Mouse (Mus musculus) heart, postnatal 4 days (tissue): Measurements from ENCODE around the gene Gm20458. TPM values are rescaled to one million over a fixed set of nuclear protein-coding genes. Genes with fewer than 3 reads are reported as not detected.

Experiments
- total RNA-seq, 2 experiments: library from RNA; stranded (reverse); gene quantifications; 2 replicates each; pipeline ENCODE4 v1.2.3; 2021

Gm20458 gene
- total RNA-seq, 2 experiments from 2014 or later = 2.5 to 4.3 TPM

Other genes starting within 250 kb of the Gm20458 start
- gene Wfdc15b, start 239.3 kb upstream of the Gm20458 start, total RNA-seq = not detected
- gene Svs2, start 222.5 kb upstream of the Gm20458 start, total RNA-seq = not detected
- gene Svs3b, start 204.3 kb upstream of the Gm20458 start, total RNA-seq = not detected
- gene Svs4, start 182.5 kb upstream of the Gm20458 start, total RNA-seq = not detected
- gene Svs3a, start 171.7 kb upstream of the Gm20458 start, total RNA-seq = not detected
- gene Svs6, start 144.2 kb upstream of the Gm20458 start, total RNA-seq = not detected
- gene Svs5, start 128.2 kb upstream of the Gm20458 start, total RNA-seq = not detected
- gene Slpi, start 71.9 kb upstream of the Gm20458 start, total RNA-seq = under 1 TPM; 0.41 to 0.83 TPM
- gene Rbpjl, start 57.8 kb upstream of the Gm20458 start, total RNA-seq = not detected
- gene Matn4, start 55.8 kb upstream of the Gm20458 start, total RNA-seq = 1 to 10 TPM; 1.8 TPM
- gene Sdc4, start 17.1 kb upstream of the Gm20458 start, total RNA-seq = 10 to 100 TPM; 22.1 to 25.8 TPM
- 10 to 100 TPM; 20.2 to 23.1 TPM for gene Sys1, start 4.0 kb upstream of the Gm20458 start, total RNA-seq
- gene Trp53tg5, start 12.8 kb downstream of the Gm20458 start, total RNA-seq = not detected
- 10 to 100 TPM; 19.2 to 21.2 TPM for gene Dbndd2, start 25.1 kb downstream of the Gm20458 start, total RNA-seq
- gene Pigt, start 36.6 kb downstream of the Gm20458 start, total RNA-seq = 10 to 100 TPM; 61.8 to 64.1 TPM
- under 1 TPM; 0.55 to 0.77 TPM for gene Wfdc2, start 101.4 kb downstream of the Gm20458 start, total RNA-seq
- gene Spint3, start 112.5 kb downstream of the Gm20458 start, total RNA-seq = not detected
- gene Wfdc6a, start 124.5 kb downstream of the Gm20458 start, total RNA-seq = not detected
- not detected for gene Eppin, start 132.6 kb downstream of the Gm20458 start, total RNA-seq
- gene Wfdc6b, start 152.6 kb downstream of the Gm20458 start, total RNA-seq = not detected
- gene Wfdc8, start 152.7 kb downstream of the Gm20458 start, total RNA-seq = not detected
- gene Wfdc16, start 177.8 kb downstream of the Gm20458 start, total RNA-seq = not detected
- not detected for gene Wfdc10, start 195.1 kb downstream of the Gm20458 start, total RNA-seq
- not detected for gene Wfdc9, start 195.6 kb downstream of the Gm20458 start, total RNA-seq
- gene Wfdc11, start 213.1 kb downstream of the Gm20458 start, total RNA-seq = not detected
- not detected for gene Wfdc13, start 224.1 kb downstream of the Gm20458 start, total RNA-seq
- not detected for gene Spint4, start 237.5 kb downstream of the Gm20458 start, total RNA-seq